ENCODE assay signal across 21 mouse cellular contexts in genomic region chr12:67140131-67140530, GRCm38 (mm10).
"Had no signal": no experiment of that assay in that cellular context is flagged by ENCODE, and none has a peak within 500 bp of the region (broad histone marks: within the 10 kb centered on the region; RNA-seq: fewer than 3 reads in every experiment).

No protein-coding gene starts in this region.

- H3K9ac ChIP-seq: liver, postnatal 0 days; lung, embryonic 15.5 days; midbrain, embryonic 12.5 days; neural tube, embryonic 13.5 days; neural tube, embryonic 15.5 days had no signal

- H3K4me3 ChIP-seq: lung, embryonic 15.5 days; midbrain, embryonic 10.5 days; midbrain, embryonic 12.5 days; myocyte; neural tube, embryonic 13.5 days; neural tube, embryonic 15.5 days had no signal

- H3K27ac ChIP-seq: lung, embryonic 15.5 days; midbrain, embryonic 10.5 days; midbrain, embryonic 12.5 days; neural tube, embryonic 13.5 days; neural tube, embryonic 15.5 days had no signal

- DNase-seq: liver, postnatal 0 days; lung, adult 2 months; lung, postnatal 14 days; lung, postnatal 4 days; midbrain, embryonic 14.5 days; retina, postnatal 1 day; right cerebral cortex, adult 18-20 months; right cerebral cortex, postnatal 25 days; right cerebral cortex, postnatal 4 days; spleen, adult 18-20 months; thymus, adult 18-20 months; thymus, postnatal 14 days; thymus, postnatal 36 days had no signal

- H3K36me3 ChIP-seq: lung, embryonic 15.5 days; midbrain, embryonic 10.5 days; midbrain, embryonic 12.5 days; neural tube, embryonic 13.5 days; neural tube, embryonic 15.5 days had no signal

- H3K4me1 ChIP-seq: lung, embryonic 15.5 days; midbrain, embryonic 10.5 days; midbrain, embryonic 12.5 days; neural tube, embryonic 13.5 days; neural tube, embryonic 15.5 days had no signal

- ATAC-seq: liver, postnatal 0 days; lung, postnatal 0 days; midbrain, embryonic 16.5 days had no signal

- H3K4me2 ChIP-seq: lung, embryonic 15.5 days; midbrain, embryonic 12.5 days; neural tube, embryonic 13.5 days; neural tube, embryonic 15.5 days had no signal

- H3K27me3 ChIP-seq: lung, embryonic 15.5 days; midbrain, embryonic 12.5 days; neural tube, embryonic 13.5 days; neural tube, embryonic 15.5 days had no signal

- H3K9me3 ChIP-seq: lung, embryonic 15.5 days; midbrain, embryonic 10.5 days; midbrain, embryonic 12.5 days; neural tube, embryonic 13.5 days; neural tube, embryonic 15.5 days had no signal
